Mouse (Mus musculus) spleen, adult 2 months (tissue): ENCODE results near the gene Natd1. TPM values are rescaled to one million over a fixed set of nuclear protein-coding genes. Genes with fewer than 3 reads are reported as not detected.
A peak's percentile ranks its signal among the peaks of the same experiment; 100 is the strongest.

Experiments
- DNase-seq, 2 experiments: peaks; one replicate each; pipeline versions ENCODE4 v3.0.0 to v3.0.0-alpha.2; 2012 to 2021; ENCODE audit warnings: low spot score in 2 of 2, low read depth in 1 of 2
- H3K27ac ChIP-seq: fragments of 200-500 bp; 2 replicates; pipeline ENCODE4 v1.5.1; 2012; ENCODE audit warnings: low read length, inconsistent platforms; ENCODE audit not compliant: insufficient read depth
- H3K27me3 ChIP-seq: fragments of 200-500 bp; 2 replicates; pipeline ENCODE4 v1.6.1; 2012; ENCODE audit warnings: mild to moderate bottlenecking, moderate library complexity, low read length, inconsistent platforms; ENCODE audit not compliant: control insufficient read depth, insufficient read depth
- H3K36me3 ChIP-seq: fragments of 200-500 bp; 2 replicates; pipeline ENCODE4 v1.6.1; 2012; ENCODE audit warnings: mild to moderate bottlenecking, low read length, inconsistent platforms; ENCODE audit not compliant: control insufficient read depth, insufficient read depth
- H3K4me1 ChIP-seq: fragments of 200-500 bp; 2 replicates; pipeline ENCODE4 v1.6.1; 2011; ENCODE audit warnings: inconsistent platforms; ENCODE audit not compliant: control insufficient read depth, insufficient read depth, insufficient read length
- H3K4me3 ChIP-seq: fragments of 200-500 bp; 2 replicates; pipeline ENCODE4 v1.5.1; 2011; ENCODE audit warnings: mild to moderate bottlenecking, inconsistent platforms; ENCODE audit not compliant: insufficient read depth, insufficient read length; ENCODE audit errors: extremely low read depth
- CTCF ChIP-seq: fragments of 200-500 bp; IDR thresholded peaks from 2 replicates; pipeline ENCODE4 v1.5.1; 2011; ENCODE audit warnings: mild to moderate bottlenecking, inconsistent platforms; ENCODE audit not compliant: insufficient read depth, insufficient read length, insufficient replicate concordance; ENCODE audit errors: extremely low read depth
- POLR2A ChIP-seq: fragments of 200-500 bp; IDR thresholded peaks from 2 replicates; pipeline ENCODE4 v1.6.1; 2011; ENCODE audit warnings: low read depth, low read length, inconsistent platforms
- WGBS: fragments of 180-500 bp; shearing (Covaris S2); methylation state at CpG from one replicate; pipeline ENCODE4 v1.1.7; 2018; 5-methylcytosine and 5-hydroxymethylcytosine counted together
- polyA plus RNA-seq: library from polyadenylated mRNA; depleted of rRNA; stranded (reverse); fragments of >200 nt; gene quantifications from 2 replicates; pipeline ENCODE4 v1.2.3, GENCODE M21; 2012

The Natd1 gene
- polyA plus RNA-seq, 1 experiment: 23.2 TPM

- TF ChIP-seq POLR2A: no peak
- TF ChIP-seq CTCF: no peak
- Histone ChIP-seq H3K4me3 (no peak overlapping the region), H3K27ac (no peak overlapping the region), H3K36me3 (no peaks in the 10 kb centered on the region), H3K27me3 (no peaks in the 10 kb centered on the region), H3K4me1 (peaks cover 27% of the 10 kb centered on the region; the same call in 1 of the 2 replicates)
- WGBS: 82% methylated on average over 10 of the region's 10 CpGs
- no peak for DNase-seq
Measured at GRCm38 (mm10) chr11:60933178-60933930, 18.8 kb upstream of the Natd1 start.

GRCm38 (mm10) chr11:60932503-60933020, 18.0 kb upstream of the Natd1 start:
- peak overlapping the region; percentile 83 for H3K4me3 ChIP-seq
- TF ChIP-seq POLR2A: no peak
- no peak for TF ChIP-seq CTCF
- no peaks in the 10 kb centered on the region for H3K27me3 ChIP-seq
- no peak for DNase-seq
- H3K27ac ChIP-seq: peak overlapping the region; percentile 64; the same call in 1 of the 2 replicates
- 3% methylated on average over 7 of the region's 7 CpGs for WGBS
- H3K36me3 ChIP-seq: no peaks in the 10 kb centered on the region
- H3K4me1 ChIP-seq: peaks cover 27% of the 10 kb centered on the region; the same call in 1 of the 2 replicates

- TF ChIP-seq POLR2A (peak; percentile 80), CTCF (no peak)
- Histone ChIP-seq H3K4me3 (peak within 1 kb of the TSS; percentile 83), H3K27me3 (no peaks in the 10 kb centered on the region), H3K4me1 (peaks cover 29% of the 10 kb centered on the region; the same call in 1 of the 2 replicates), H3K36me3 (no peaks in the 10 kb centered on the region), H3K27ac (peak within 1 kb of the TSS; percentile 64)
- DNase-seq: peak; percentile 85 to 97
- 2% methylated on average over 58 of the region's 59 CpGs for WGBS
Measured at GRCm38 (mm10) chr11:60931869-60932481, 17.4 kb upstream of the Natd1 start, which contains the start of gene Map2k3. TSS of gene Map2k3 (plus strand) at chr11:60932033.

- Histone ChIP-seq H3K4me3 (peak overlapping the region; percentile 74), H3K27ac (no peak overlapping the region), H3K27me3 (no peaks in the 10 kb centered on the region), H3K4me1 (peaks cover 29% of the 10 kb centered on the region; the same call in 1 of the 2 replicates), H3K36me3 (no peaks in the 10 kb centered on the region)
- 4% methylated on average over 30 of the region's 30 CpGs for WGBS
- TF ChIP-seq CTCF: no peak
- TF ChIP-seq POLR2A: no peak
- no peak for DNase-seq
Measured at GRCm38 (mm10) chr11:60931282-60931868, 16.8 kb upstream of the Natd1 start.

GRCm38 (mm10) chr11:60930724-60931281, 16.3 kb upstream of the Natd1 start:
- Histone ChIP-seq H3K4me3 (peak overlapping the region; percentile 74; the same call in 1 of the 2 replicates), H3K4me1 (peaks cover 25% of the 10 kb centered on the region; the same call in 1 of the 2 replicates), H3K27ac (no peak overlapping the region), H3K27me3 (no peaks in the 10 kb centered on the region), H3K36me3 (no peaks in the 10 kb centered on the region)
- WGBS: 31% methylated on average over 7 of the region's 7 CpGs
- DNase-seq: no peak
- no peak for TF ChIP-seq CTCF
- TF ChIP-seq POLR2A: no peak

GRCm38 (mm10) chr11:60927264-60927663, 12.7 kb upstream of the Natd1 start:
- 1% methylated on average over 9 of the region's 9 CpGs for WGBS
- no peaks in the 10 kb centered on the region for H3K27me3 ChIP-seq
- no peaks in the 10 kb centered on the region for H3K36me3 ChIP-seq
- H3K4me3 ChIP-seq: no peak overlapping the region
- DNase-seq: peak; percentile 79 to 87
- no peak overlapping the region for H3K27ac ChIP-seq
- peak; percentile 73; the same call in 1 of the 2 replicates for TF ChIP-seq CTCF
- no peak for TF ChIP-seq POLR2A
- H3K4me1 ChIP-seq: peaks cover 8% of the 10 kb centered on the region; the same call in 1 of the 2 replicates
